Mouse (Mus musculus) adrenal gland, postnatal 36 days (tissue): ENCODE measurements around the gene Prkab2. TPM values are rescaled to one million over a fixed set of nuclear protein-coding genes. Genes with fewer than 3 reads are reported as not detected.

Experiments
- DNase-seq, 2 experiments: peaks; one replicate each; pipeline ENCODE4 v3.0.0; 2021; ENCODE audit warnings: mixed read lengths in 1 of 2
- total RNA-seq, 2 experiments: library from RNA; stranded (reverse); gene quantifications; 2 replicates each; pipeline ENCODE4 v1.2.3; 2021

Gene Prkab2
- total RNA-seq, 2 experiments from 2014 or later, result 7.5 to 10.5 TPM

DNA sequence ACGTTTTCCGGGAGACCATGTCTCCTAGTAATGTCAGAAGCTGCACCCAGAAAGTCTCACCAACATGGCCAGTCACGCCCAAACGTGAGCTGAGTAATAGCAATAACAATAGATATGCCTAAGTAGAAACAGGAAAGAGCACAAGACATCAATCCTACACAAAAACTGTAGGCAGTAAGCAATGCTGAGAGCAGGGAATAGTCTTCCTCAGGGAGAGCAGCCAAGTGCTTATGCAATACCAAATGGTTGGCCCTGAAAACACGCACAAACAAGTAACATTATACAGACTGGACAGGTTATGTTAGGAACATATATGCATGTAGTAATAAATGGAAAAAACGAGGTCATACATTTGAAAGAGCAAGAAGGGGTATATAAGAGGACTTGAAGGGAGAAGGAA, 8.5 kb upstream of the Prkab2 start:
- no peak for DNase-seq

- DNase-seq, result no peak
Measured at GRCm38 (mm10) chr3:97651604-97652003, 6.4 kb upstream of the Prkab2 start.

GRCm38 (mm10) chr3:97653781-97654180, 4.2 kb upstream of the Prkab2 start:
- no peak for DNase-seq

- peak in 1 of 2 experiments; percentile 18 for DNase-seq
Measured at GRCm38 (mm10) chr3:97654901-97655300, 3.1 kb upstream of the Prkab2 start.

GRCm38 (mm10) chr3:97658426-97659193, 617 bp downstream of the Prkab2 start:
- peak; percentile 75 to 87 for DNase-seq

DNA sequence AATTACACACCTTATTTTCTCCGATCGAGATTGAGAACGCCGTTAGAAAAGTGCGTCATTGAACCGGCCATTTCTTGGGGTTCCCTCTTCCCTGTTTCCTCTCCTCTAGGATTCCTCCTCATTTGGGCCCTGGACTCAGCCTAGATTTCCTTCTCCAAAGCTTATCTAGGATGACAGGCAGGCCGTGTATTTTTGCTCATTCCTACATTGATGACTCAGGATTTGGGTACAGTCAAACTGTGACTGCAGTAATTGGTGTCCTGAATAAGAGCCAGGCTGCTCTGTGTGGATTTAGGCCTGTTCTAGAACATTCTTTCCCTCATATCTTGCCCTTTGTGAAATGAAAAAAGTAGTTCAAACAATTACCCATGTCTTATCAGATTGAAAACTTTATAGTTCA, 1.8 kb downstream of the Prkab2 start:
- DNase-seq, result peak; percentile 5 to 22

- DNase-seq, result peak; percentile 18 to 26
Measured at GRCm38 (mm10) chr3:97661206-97661605, 3.2 kb downstream of the Prkab2 start.

DNA sequence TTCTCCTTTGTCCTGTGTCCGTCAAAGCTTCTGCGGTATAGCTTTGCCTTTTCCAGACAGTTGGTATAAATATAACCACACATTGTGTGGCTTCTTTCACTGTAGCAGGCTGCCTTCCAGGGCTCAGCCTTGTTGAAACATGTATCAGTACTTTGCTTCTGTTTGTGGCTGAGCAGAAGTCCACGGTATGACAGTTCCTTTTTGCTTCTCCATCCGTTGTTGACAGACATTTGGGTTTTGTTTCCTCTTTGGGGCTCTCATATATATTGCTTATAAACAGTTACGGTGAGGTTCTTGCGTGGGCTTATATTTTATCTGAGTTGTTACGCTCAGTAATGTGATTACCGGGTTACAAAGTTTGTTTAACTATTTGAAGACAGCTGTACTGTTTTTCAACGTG, 7.5 kb downstream of the Prkab2 start:
- DNase-seq, result no peak

DNA sequence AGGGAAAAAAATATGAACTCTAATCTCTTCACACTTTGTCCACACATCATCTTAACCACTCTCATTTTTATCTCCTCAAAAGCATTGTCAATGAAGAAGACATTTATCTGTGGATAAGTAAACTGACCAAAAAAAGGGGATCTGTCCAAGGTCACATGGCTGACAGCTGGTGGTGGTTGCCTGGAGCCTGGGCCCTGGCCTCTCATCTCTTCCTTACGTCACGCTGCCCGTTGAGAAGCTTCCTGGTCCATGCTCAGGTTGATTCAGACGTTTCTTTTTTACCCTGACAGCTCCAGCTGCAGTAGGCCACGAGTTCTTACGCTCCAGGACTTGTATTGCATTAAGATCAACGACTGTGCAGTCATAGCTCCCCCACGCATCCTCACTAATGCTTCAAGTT, 8.2 kb downstream of the Prkab2 start:
- no peak for DNase-seq

GRCm38 (mm10) chr3:97667093-97667675, 9.2 kb downstream of the Prkab2 start:
- DNase-seq, result no peak

DNA sequence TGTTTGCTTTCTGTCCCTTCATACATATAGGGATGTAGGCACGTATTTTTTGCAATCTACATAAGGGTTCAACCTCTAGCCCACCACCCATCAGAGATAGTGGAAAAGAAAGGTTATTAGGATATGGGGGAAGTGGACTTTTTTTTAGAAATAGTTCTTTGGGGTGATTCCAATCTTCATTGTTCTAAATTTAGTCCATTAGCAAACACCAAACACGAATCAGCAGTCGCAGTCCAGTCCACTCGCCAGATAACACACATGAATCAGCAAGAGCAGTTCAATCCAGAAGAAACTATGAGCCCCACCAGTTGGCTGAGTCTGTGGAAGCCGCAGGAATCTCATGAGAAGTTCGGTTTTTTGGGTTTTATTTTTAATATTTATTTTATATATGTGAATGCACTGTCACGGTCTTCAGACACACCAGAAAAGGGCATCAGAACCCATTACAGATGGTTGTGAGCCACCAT, 16.7 kb downstream of the Prkab2 start, which contains the start of gene Gm17651:
Gene Gm17651 (minus strand): TSS at position 51 of the 467 bp plus-strand sequence.
- no peak for DNase-seq

DNA sequence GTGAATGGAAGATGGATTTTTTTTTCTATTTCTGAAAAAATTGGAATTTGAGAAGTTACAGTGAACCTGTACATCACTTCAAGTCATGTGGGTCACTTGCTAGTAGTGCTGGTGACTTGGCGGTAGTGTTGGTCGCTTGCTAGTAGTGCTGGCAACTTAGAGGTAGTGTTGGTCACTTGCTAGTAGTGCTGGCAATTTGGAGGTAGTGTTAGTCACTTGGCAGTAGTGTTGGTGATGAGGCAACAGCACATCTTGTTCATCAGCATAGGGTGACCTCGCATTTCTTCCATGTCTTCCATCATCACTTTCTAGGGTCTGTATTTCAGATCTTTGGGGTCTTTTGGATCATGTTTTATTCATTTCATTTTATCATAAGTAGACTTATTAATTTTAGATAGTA, 18.1 kb downstream of the Prkab2 start:
- no peak for DNase-seq

DNA sequence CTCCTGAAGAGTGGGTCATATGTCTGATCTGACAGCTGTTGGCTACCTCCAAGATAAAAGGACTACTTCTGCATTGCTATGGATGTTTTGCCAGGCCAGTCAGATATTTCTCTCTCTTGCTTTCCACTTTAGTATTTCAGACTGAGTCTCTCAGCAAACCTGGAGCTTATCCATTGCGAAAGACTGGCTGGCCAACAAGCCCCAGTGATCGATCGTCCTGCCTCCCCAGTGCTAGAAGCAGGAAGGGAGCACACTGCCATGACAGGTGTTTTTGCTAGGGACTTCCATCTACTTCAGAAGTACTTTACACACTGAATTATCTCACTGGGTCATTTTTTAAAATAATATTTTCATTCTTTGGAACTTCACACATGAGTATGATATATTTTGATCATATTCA, 20.4 kb downstream of the Prkab2 start:
- no peak for DNase-seq

DNA sequence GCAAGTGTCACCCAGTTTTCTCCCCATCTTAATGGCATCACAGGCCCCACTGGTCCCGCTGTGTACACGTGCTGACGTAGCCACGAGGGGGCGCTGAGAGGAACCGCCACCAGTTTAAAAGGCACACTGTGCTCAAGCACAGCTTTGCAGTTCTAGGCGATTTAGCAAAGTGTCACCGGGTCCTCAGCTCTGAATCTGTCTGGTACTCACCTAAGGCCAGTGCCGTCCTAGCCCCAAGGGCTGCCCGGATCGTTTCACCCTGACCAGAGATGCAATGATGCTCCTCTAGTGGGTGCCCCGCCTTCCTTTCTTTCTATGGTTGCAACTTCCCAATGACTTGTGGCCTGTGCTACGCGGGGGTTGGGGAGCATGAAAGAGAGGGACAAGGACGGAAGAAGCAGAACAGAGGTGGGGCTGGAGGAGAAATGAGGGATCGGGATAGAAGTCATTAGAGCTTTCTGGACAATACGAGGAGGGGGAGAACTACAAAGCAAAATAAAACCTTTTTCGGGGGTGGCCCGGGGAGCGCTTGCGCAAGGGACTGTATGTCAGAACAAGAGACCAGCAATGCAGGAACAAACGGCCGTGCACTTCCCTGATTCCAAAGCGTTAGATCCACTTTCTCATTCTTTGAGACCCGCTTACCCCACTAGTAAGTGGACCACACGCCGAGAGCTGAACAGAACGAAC, 22.8 kb downstream of the Prkab2 start:
- peak; percentile 87 to 91 for DNase-seq

- peak; percentile 81 to 89 for DNase-seq
Measured at GRCm38 (mm10) chr3:97681321-97682158, 23.5 kb downstream of the Prkab2 start.

DNA sequence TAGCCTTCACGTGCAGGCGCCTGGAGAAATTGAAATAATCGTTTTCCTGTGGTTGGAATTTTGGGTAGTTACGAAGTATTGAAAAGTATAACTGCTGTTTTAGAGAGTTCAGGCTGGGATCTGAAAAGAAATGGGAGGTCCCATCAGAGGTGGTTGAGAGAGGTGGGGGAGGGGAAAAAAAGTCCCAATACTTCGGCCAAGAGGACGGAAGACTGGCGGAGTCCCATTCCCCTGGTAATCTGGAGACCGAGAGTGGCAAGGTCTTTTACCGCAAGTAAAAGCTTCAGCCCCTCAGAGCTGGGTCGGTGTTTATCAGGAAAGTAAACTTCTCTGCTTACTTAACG, 24.1 kb downstream of the Prkab2 start:
- DNase-seq, result no peak

DNA sequence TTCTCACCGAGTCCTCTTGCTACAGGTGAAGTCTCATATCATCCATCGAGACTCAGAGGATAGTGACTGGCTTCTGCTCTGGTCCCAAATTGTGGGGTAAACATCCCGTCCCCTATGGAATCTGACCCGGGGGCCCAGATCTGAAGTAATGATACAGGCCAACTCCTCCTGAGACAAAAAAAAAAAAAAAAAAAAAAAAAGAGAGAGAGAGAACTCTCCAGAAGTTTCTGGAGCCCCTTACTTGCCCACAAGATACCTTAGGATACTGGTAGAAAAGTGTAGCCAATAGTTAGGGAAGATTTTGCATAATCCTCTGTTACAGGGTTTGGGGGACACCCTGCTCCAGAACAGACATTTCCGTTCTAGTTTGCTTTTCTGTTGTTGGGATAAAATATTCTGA, 24.6 kb downstream of the Prkab2 start:
- DNase-seq, result no peak

DNA sequence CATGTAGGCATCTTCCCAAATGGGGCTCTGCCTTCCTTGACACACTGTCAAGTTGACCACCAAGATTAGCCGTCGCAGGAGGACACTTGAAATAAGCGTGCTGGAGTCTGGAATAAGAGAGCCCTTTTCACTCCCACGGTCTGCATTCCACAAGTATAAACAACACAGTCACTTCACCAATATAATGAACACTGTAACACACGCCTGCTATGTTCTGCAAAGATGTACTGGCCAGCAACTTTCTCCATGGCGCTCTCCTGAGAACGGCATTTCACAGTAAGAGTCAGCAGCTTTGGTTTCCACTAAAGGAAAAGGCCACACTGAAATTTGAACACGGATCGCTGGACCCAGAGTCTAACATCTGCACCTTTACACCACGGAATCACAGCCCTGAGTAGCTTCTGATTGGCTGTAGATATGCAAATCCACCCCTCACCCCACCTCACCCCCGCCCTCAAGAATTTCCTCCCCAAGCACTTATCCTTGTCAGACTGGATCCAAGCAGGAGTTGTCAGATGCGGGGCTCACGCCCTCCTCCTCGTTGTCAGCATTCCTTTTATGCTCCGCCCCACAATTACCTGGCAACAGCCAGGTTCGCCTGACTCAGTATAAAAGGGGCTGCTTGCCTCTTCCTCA, 25.7 kb downstream of the Prkab2 start:
- DNase-seq, result no peak

- DNase-seq, result no peak
Measured at GRCm38 (mm10) chr3:97686372-97687117, 28.6 kb downstream of the Prkab2 start.

DNA sequence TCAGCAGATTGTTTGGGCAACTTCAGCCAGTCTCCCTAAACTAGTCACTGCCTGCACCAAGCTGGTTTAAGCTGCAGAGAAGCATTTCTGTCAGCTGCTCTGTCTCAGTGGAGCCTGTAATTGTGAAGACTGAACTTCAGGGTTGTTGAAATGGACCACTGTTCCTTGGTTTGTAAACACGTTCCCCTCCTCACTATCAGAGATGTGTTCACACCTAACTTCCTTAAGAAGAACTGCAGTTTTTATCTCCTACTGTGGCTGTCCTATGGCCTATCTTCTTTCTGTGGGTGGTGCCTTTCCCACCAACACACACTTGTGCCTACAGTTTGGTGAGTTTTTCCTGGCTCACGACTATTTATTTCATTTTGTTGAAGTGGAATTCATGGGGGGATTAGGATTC, 31.3 kb downstream of the Prkab2 start:
- DNase-seq, result no peak

DNA sequence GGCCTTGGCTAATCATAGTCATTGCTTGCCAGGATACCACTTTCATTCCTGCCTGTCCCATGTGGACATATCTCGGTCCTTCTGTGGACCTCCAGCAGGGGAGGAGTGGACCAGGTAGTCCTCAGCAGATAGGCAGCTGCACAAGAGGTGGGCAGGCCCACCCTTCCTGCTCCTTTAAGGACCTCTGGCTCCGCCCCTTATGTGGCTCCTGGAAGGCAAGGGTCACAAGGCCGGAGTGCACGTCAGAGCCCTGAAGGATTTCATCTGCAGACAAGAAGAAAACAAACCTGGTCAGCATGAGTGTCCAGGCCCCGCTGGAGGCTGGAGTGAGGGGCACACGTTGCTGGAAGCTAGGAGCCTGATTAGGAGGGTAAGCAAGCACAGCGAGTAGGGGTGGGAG, 32.6 kb downstream of the Prkab2 start:
- no peak for DNase-seq
